Mouse (Mus musculus) forebrain, embryonic 11.5 days (tissue): ENCODE results near the gene Adgrg5. TPM values are rescaled to one million over a fixed set of nuclear protein-coding genes. Genes with fewer than 3 reads are reported as not detected.
A peak's percentile ranks its signal among the peaks of the same experiment; 100 is the strongest.

Experiments used
- ATAC-seq: fragments of 200-750 bp; cut with Nextera tagmentation; replicated peaks from 2 replicates; pipeline ENCODE4 v1.8.0; 2017; ENCODE audit warnings: moderate TSS enrichment; ENCODE audit not compliant: low FRiP score
- DNase-seq: peaks from one replicate; pipeline ENCODE4 v3.0.0-alpha.2; 2017; ENCODE audit warnings: low spot score
- H3K27ac ChIP-seq: fragments of 300-500 bp; sonication (generic); 2 replicates; pipeline ENCODE4 v1.5.1; 2014; ENCODE audit warnings: low read depth, low read length
- H3K27me3 ChIP-seq: fragments of 300-500 bp; sonication (generic); 2 replicates; pipeline ENCODE4 v1.6.1; 2014; ENCODE audit warnings: mild to moderate bottlenecking, low read length, mixed read lengths; ENCODE audit not compliant: control insufficient read depth, insufficient read depth
- H3K36me3 ChIP-seq: fragments of 300-500 bp; sonication (generic); 2 replicates; pipeline ENCODE4 v1.6.1; 2014; ENCODE audit warnings: mild to moderate bottlenecking, low read length, moderate library complexity, mixed read lengths; ENCODE audit not compliant: control insufficient read depth, insufficient read depth
- H3K4me1 ChIP-seq: fragments of 300-500 bp; sonication (generic); replicated peaks from 2 replicates; pipeline ENCODE4 v1.6.1; 2014; ENCODE audit warnings: low read length, mixed read lengths; ENCODE audit not compliant: control insufficient read depth, insufficient read depth
- H3K4me2 ChIP-seq: fragments of 300-500 bp; sonication (generic); 2 replicates; pipeline ENCODE4 v1.6.1; 2014; ENCODE audit warnings: low read depth, mild to moderate bottlenecking, low read length, moderate library complexity, mixed read lengths; ENCODE audit not compliant: severe bottlenecking
- H3K4me3 ChIP-seq: fragments of 300-500 bp; sonication (generic); 2 replicates; pipeline ENCODE4 v1.5.1; 2014; ENCODE audit warnings: low read depth, low read length
- H3K9ac ChIP-seq: fragments of 300-500 bp; sonication (generic); 2 replicates; pipeline ENCODE4 v1.6.1; 2014; ENCODE audit warnings: low read length
- H3K9me3 ChIP-seq: fragments of 300-500 bp; sonication (generic); 2 replicates; pipeline ENCODE4 v1.6.1; 2016; ENCODE audit warnings: low read length, mixed read lengths; ENCODE audit not compliant: control insufficient read depth
- WGBS: fragments of 180-500 bp; shearing (Covaris S2); extraction: QIAGEN DNeasy Blood & Tissue Kit; methylation state at CpG from one replicate; pipeline ENCODE4 v1.1.7; 2014; 5-methylcytosine and 5-hydroxymethylcytosine counted together
- polyA plus RNA-seq: library from polyadenylated mRNA; unstranded; fragments of >200 nt; fragmentation: Nextera tagmentation; extraction: Ambion mirVana; gene quantifications from 2 replicates; pipeline ENCODE4 v1.2.1, GENCODE M21; 2014

Gene Adgrg5
- polyA plus RNA-seq, 1 experiment from 2014 or later = 0.20 TPM

- H3K9me3 ChIP-seq = no peaks in the 10 kb centered on the region
- no peak overlapping the region for H3K9ac ChIP-seq
- H3K27me3 ChIP-seq = peaks cover 4% of the 10 kb centered on the region; the same call in 1 of the 2 replicates
- no peak overlapping the region for H3K4me3 ChIP-seq
- H3K27ac ChIP-seq = no peak overlapping the region
- DNase-seq (peak; percentile 72), ATAC-seq (peak; percentile 61)
- 39% methylated on average over 9 of the region's 9 CpGs for WGBS
- H3K4me2 ChIP-seq = no peak overlapping the region
- H3K4me1 ChIP-seq = peaks cover 23% of the 10 kb centered on the region
- H3K36me3 ChIP-seq = no peaks in the 10 kb centered on the region
These were observed 54.6 kb downstream of the Adgrg5 start for GRCm38 (mm10) chr8:94978131-94978530.

GRCm38 (mm10) chr8:94978593-94979319 is 55.3 kb downstream of the Adgrg5 start:
- Histone ChIP-seq H3K4me3 (no peak overlapping the region), H3K27ac (no peak overlapping the region), H3K27me3 (peaks cover 4% of the 10 kb centered on the region; the same call in 1 of the 2 replicates), H3K9ac (no peak overlapping the region), H3K4me1 (peaks cover 29% of the 10 kb centered on the region), H3K4me2 (no peak overlapping the region), H3K36me3 (no peaks in the 10 kb centered on the region), H3K9me3 (no peaks in the 10 kb centered on the region)
- DNase-seq = no peak
- WGBS = 77% methylated on average over 13 of the region's 13 CpGs
- no peak; the same call in 1 of the 2 replicates for ATAC-seq

- no peak for ATAC-seq
- WGBS = 95% methylated on average over 5 of the region's 5 CpGs
- no peak overlapping the region for H3K27ac ChIP-seq
These were observed 56.7 kb downstream of the Adgrg5 start for GRCm38 (mm10) chr8:94980176-94980575.

GRCm38 (mm10) chr8:94980976-94981375 is 57.5 kb downstream of the Adgrg5 start:
- Histone ChIP-seq H3K4me1 (peaks cover 41% of the 10 kb centered on the region), H3K36me3 (no peaks in the 10 kb centered on the region), H3K9ac (no peak overlapping the region), H3K4me3 (no peak overlapping the region), H3K27me3 (peaks cover 4% of the 10 kb centered on the region; the same call in 1 of the 2 replicates), H3K4me2 (no peak overlapping the region), H3K9me3 (no peaks in the 10 kb centered on the region), H3K27ac (no peak overlapping the region)
- no peak for DNase-seq
- WGBS = 73% methylated on average over 8 of the region's 8 CpGs
- no peak for ATAC-seq

More at GRCm38 (mm10) chr8:94980176-94980575, 56.7 kb downstream of the Adgrg5 start:
- no peak overlapping the region for H3K4me3 ChIP-seq
- no peak overlapping the region for H3K9ac ChIP-seq
- H3K4me1 ChIP-seq = peaks cover 41% of the 10 kb centered on the region
- peaks cover 4% of the 10 kb centered on the region; the same call in 1 of the 2 replicates for H3K27me3 ChIP-seq
- no peaks in the 10 kb centered on the region for H3K9me3 ChIP-seq
- no peak for DNase-seq
- H3K36me3 ChIP-seq = no peaks in the 10 kb centered on the region
- H3K4me2 ChIP-seq = no peak overlapping the region

GRCm38 (mm10) chr8:94981848-94982247 is 58.4 kb downstream of the Adgrg5 start:
- H3K36me3 ChIP-seq = no peaks in the 10 kb centered on the region
- DNase-seq = no peak
- H3K9ac ChIP-seq = no peak overlapping the region
- H3K4me1 ChIP-seq = peaks cover 44% of the 10 kb centered on the region
- WGBS = 67% methylated on average over 7 of the region's 7 CpGs
- peaks cover 3% of the 10 kb centered on the region; the same call in 1 of the 2 replicates for H3K27me3 ChIP-seq
- no peak overlapping the region for H3K27ac ChIP-seq
- H3K4me3 ChIP-seq = no peak overlapping the region
- no peak overlapping the region for H3K4me2 ChIP-seq
- no peaks in the 10 kb centered on the region for H3K9me3 ChIP-seq
- ATAC-seq = no peak

GRCm38 (mm10) chr8:94983146-94983545 is 59.7 kb downstream of the Adgrg5 start:
- DNase-seq (no peak), ATAC-seq (peak; percentile 35; the same call in 1 of the 2 replicates)
- Histone ChIP-seq H3K9me3 (no peaks in the 10 kb centered on the region), H3K4me2 (no peak overlapping the region), H3K27me3 (no peaks in the 10 kb centered on the region), H3K27ac (0 out of 2 replicates have a peak overlapping the region, but pooled peaks have one; percentile 12), H3K36me3 (no peaks in the 10 kb centered on the region), H3K9ac (no peak overlapping the region), H3K4me1 (peaks cover 32% of the 10 kb centered on the region), H3K4me3 (no peak overlapping the region)
- 17% methylated on average over 5 of the region's 5 CpGs for WGBS

- H3K4me1 ChIP-seq = peaks cover 25% of the 10 kb centered on the region
- peak overlapping the region; percentile 49 for H3K9ac ChIP-seq
- H3K4me2 ChIP-seq = peak overlapping the region; percentile 31
- DNase-seq (peak; percentile 70), ATAC-seq (peak; percentile 62)
- H3K4me3 ChIP-seq = 0 out of 2 replicates have a peak overlapping the region, but pooled peaks have one; percentile 9
- 0 out of 2 replicates have a peak overlapping the region, but pooled peaks have one; percentile 25 for H3K27ac ChIP-seq
- H3K27me3 ChIP-seq = no peaks in the 10 kb centered on the region
- no peaks in the 10 kb centered on the region for H3K9me3 ChIP-seq
- WGBS = 16% methylated on average over 10 of the region's 10 CpGs
- H3K36me3 ChIP-seq = no peaks in the 10 kb centered on the region
These were observed 60.5 kb downstream of the Adgrg5 start for GRCm38 (mm10) chr8:94983881-94984516.

GRCm38 (mm10) chr8:94985023-94985422 is 61.5 kb downstream of the Adgrg5 start:
- Histone ChIP-seq H3K36me3 (no peaks in the 10 kb centered on the region), H3K4me3 (no peak overlapping the region), H3K27ac (no peak overlapping the region), H3K4me2 (peak overlapping the region; percentile 9; the same call in 1 of the 2 replicates), H3K9me3 (no peaks in the 10 kb centered on the region), H3K4me1 (peaks cover 25% of the 10 kb centered on the region), H3K9ac (no peak overlapping the region), H3K27me3 (no peaks in the 10 kb centered on the region)
- WGBS = 87% methylated on average over 6 of the region's 6 CpGs
- ATAC-seq (no peak), DNase-seq (no peak)
